Mouse (Mus musculus): ENCODE data around the gene Srrm4. TPM values are rescaled to one million over a fixed set of nuclear protein-coding genes. Genes with fewer than 3 reads are reported as not detected.

Gene Srrm4
- total and polyA plus RNA-seq, 3 experiments: not detected

- no peaks in the 10 kb centered on the region for H3K9me3 ChIP-seq (replicated peaks; ENCODE audit: insufficient read depth, low read length)
- no peaks in the 10 kb centered on the region for H3K27me3 ChIP-seq (ENCODE audit: control insufficient read depth in 1 of 2, insufficient read depth in 2 of 2, low read length in 2 of 2)
Measured at GRCm38 (mm10) chr5:116523553-116523952, 68.1 kb downstream of the Srrm4 start.

GRCm38 (mm10) chr5:116523079-116523478 is 68.5 kb downstream of the Srrm4 start:
- DNase-seq (ENCODE audit: low read depth, low spot score): no peak
- H3K79me2 ChIP-seq (ENCODE audit: control insufficient read depth, insufficient read depth, low read length, poor library complexity): no peaks in the 10 kb centered on the region
- H3K9me3 ChIP-seq (replicated peaks; ENCODE audit: insufficient read depth, low read length): no peaks in the 10 kb centered on the region
- TF ChIP-seq RCOR1 (IDR thresholded peaks at IDR 0.05; ENCODE audit: low read depth, low read length) (no peak), USF1 (IDR thresholded peaks at IDR 0.05; ENCODE audit: low read depth, low read length) (no peak), ZKSCAN1 (IDR thresholded peaks at IDR 0.05; ENCODE audit: low read depth, low read length) (no peak), CHD2 (IDR thresholded peaks at IDR 0.05; ENCODE audit: low read length) (no peak), KAT2A (conservative IDR thresholded peaks at IDR 0.05; ENCODE audit: low read depth, low read length) (no peak), JUND (IDR thresholded peaks at IDR 0.05; ENCODE audit: low read depth, low read length) (no peak), HCFC1 (IDR thresholded peaks at IDR 0.05; ENCODE audit: low read depth, low read length) (no peak), TBP (IDR thresholded peaks at IDR 0.05; ENCODE audit: low read depth, low read length) (no peak), GABPA (IDR thresholded peaks at IDR 0.05; ENCODE audit: low read depth, low read length) (no peak), POLR2AphosphoS5 (IDR thresholded peaks at IDR 0.05; ENCODE audit: borderline replicate concordance, low read depth, low read length) (no peak), ZC3H11A (IDR thresholded peaks at IDR 0.05; ENCODE audit: low read depth, low read length) (no peak), POLR2A (IDR thresholded peaks at IDR 0.05; ENCODE audit: control insufficient read depth in 1 of 2, insufficient read depth in 1 of 2, low read depth in 1 of 2, low read length in 2 of 2, poor library complexity in 1 of 2) (no peak), CHD1 (IDR thresholded peaks at IDR 0.05; ENCODE audit: low read depth, low read length) (no peak), RAD21 (IDR thresholded peaks at IDR 0.05; ENCODE audit: low read depth, low read length) (no peak), MXI1 (IDR thresholded peaks at IDR 0.05; ENCODE audit: low read depth, low read length) (no peak), MAFK (IDR thresholded peaks at IDR 0.05; ENCODE audit: borderline replicate concordance, low read depth, low read length) (no peak), USF2 (IDR thresholded peaks at IDR 0.05; ENCODE audit: borderline replicate concordance in 1 of 2, insufficient read depth in 1 of 2, low read depth in 1 of 2, low read length in 2 of 2) (no peak)
- no peak overlapping the region for H3K27ac ChIP-seq (ENCODE audit: control insufficient read depth, low read depth, low read length)
- no peaks in the 10 kb centered on the region for H3K27me3 ChIP-seq (ENCODE audit: control insufficient read depth in 1 of 2, insufficient read depth in 2 of 2, low read length in 2 of 2)
- H3K4me3 ChIP-seq (ENCODE audit: control insufficient read depth in 1 of 2, insufficient read depth in 1 of 2, low read depth in 2 of 2, low read length in 2 of 2): no peak overlapping the region
- no peaks in the 10 kb centered on the region for H3K4me1 ChIP-seq (ENCODE audit: control insufficient read depth in 1 of 2, insufficient read depth in 2 of 2, low read length in 2 of 2)
- H3K9ac ChIP-seq (ENCODE audit: control insufficient read depth, low read depth, low read length, poor library complexity, severe bottlenecking): no peak overlapping the region
- no peaks in the 10 kb centered on the region for H3K36me3 ChIP-seq (ENCODE audit: control insufficient read depth in 1 of 2, insufficient read depth in 2 of 2, low read length in 2 of 2)

More at GRCm38 (mm10) chr5:116523553-116523952, 68.1 kb downstream of the Srrm4 start:
- Histone ChIP-seq H3K27ac (ENCODE audit: control insufficient read depth, low read depth, low read length) (no peak overlapping the region), H3K4me1 (ENCODE audit: control insufficient read depth in 1 of 2, insufficient read depth in 2 of 2, low read length in 2 of 2) (no peaks in the 10 kb centered on the region), H3K79me2 (ENCODE audit: control insufficient read depth, insufficient read depth, low read length, poor library complexity) (no peaks in the 10 kb centered on the region), H3K9ac (ENCODE audit: control insufficient read depth, low read depth, low read length, poor library complexity, severe bottlenecking) (no peak overlapping the region), H3K36me3 (ENCODE audit: control insufficient read depth in 1 of 2, insufficient read depth in 2 of 2, low read length in 2 of 2) (no peaks in the 10 kb centered on the region), H3K4me3 (ENCODE audit: control insufficient read depth in 1 of 2, insufficient read depth in 1 of 2, low read depth in 2 of 2, low read length in 2 of 2) (no peak overlapping the region)
- TF ChIP-seq ZC3H11A (IDR thresholded peaks at IDR 0.05; ENCODE audit: low read depth, low read length) (no peak), TCF12 (IDR thresholded peaks at IDR 0.05; ENCODE audit: low read depth, low read length) (no peak), SMC3 (IDR thresholded peaks at IDR 0.05; ENCODE audit: low read depth, low read length) (no peak), MXI1 (IDR thresholded peaks at IDR 0.05; ENCODE audit: low read depth, low read length) (no peak), POLR2A (IDR thresholded peaks at IDR 0.05; ENCODE audit: control insufficient read depth in 1 of 2, insufficient read depth in 1 of 2, low read depth in 1 of 2, low read length in 2 of 2, poor library complexity in 1 of 2) (no peak), HCFC1 (IDR thresholded peaks at IDR 0.05; ENCODE audit: low read depth, low read length) (no peak), ZKSCAN1 (IDR thresholded peaks at IDR 0.05; ENCODE audit: low read depth, low read length) (no peak), GABPA (IDR thresholded peaks at IDR 0.05; ENCODE audit: low read depth, low read length) (no peak), E2F4 (IDR thresholded peaks at IDR 0.05; ENCODE audit: borderline replicate concordance, low read depth, low read length) (no peak), ELF1 (IDR thresholded peaks at IDR 0.05; ENCODE audit: low read depth, low read length) (no peak), POLR2AphosphoS2 (IDR thresholded peaks at IDR 0.05; ENCODE audit: low read length) (no peak), NRF1 (IDR thresholded peaks at IDR 0.05; ENCODE audit: insufficient read depth, low read depth, low read length, poor library complexity, severe bottlenecking) (no peak), CHD1 (IDR thresholded peaks at IDR 0.05; ENCODE audit: low read depth, low read length) (no peak)
- DNase-seq (ENCODE audit: low read depth, low spot score): no peak

Data from MEL (cell line).